Mouse (Mus musculus) small intestine, adult 2 months (tissue): ENCODE measurements at regions not wholly inside any gene's neighbourhood (a gene's known extent, or its start where the extent isn't known, plus 50 kb on each side); places are given as distances from the start of the nearest gene placed in this dataset.

Source experiments
- CTCF ChIP-seq: fragments of 200-500 bp; IDR thresholded peaks from 2 replicates; pipeline ENCODE4 v1.5.1; 2012; ENCODE audit warnings: low read depth, mild to moderate bottlenecking, control low read depth, inconsistent platforms, low read length, moderate library complexity, mixed read lengths; ENCODE audit not compliant: insufficient replicate concordance, insufficient read length; ENCODE audit errors: extremely low read depth
- POLR2A ChIP-seq: fragments of 200-500 bp; IDR thresholded peaks from 2 replicates; pipeline ENCODE4 v1.6.1; 2012; ENCODE audit warnings: low read depth, mild to moderate bottlenecking, control low read depth, inconsistent platforms, low read length, moderate library complexity

- no peak for TF ChIP-seq CTCF
- no peak for TF ChIP-seq POLR2A
Observed at GRCm38 (mm10) chr8:26350616-26351015, 231.3 kb downstream of the Gm45692 start.
